ENCODE assay signal across 12 mouse cellular contexts in genomic region chr9:112037732-112038131, GRCm38 (mm10).
DNase-seq lines count a peak whose midpoint lies in the region; ATAC-seq and TF ChIP-seq lines count a peak whose summit lies in the region.
"Had no signal": no experiment of that assay in that cellular context is flagged by ENCODE, and none has a peak within 500 bp of the region (broad histone marks: within the 10 kb centered on the region; RNA-seq: fewer than 3 reads in every experiment).

No protein-coding gene starts in this region.

- no peak overlapping the region for H3K27ac ChIP-seq in lung, embryonic 14.5 days (ENCODE audit: low read depth)
- no peak overlapping the region for H3K27ac ChIP-seq in forebrain, embryonic 12.5 days
- H3K27ac ChIP-seq in midbrain, embryonic 16.5 days (ENCODE audit: low read length) = no peak overlapping the region
- H3K27ac ChIP-seq: liver, embryonic 14.5 days had no signal

- no peaks in the 10 kb centered on the region for H3K27me3 ChIP-seq in lung, embryonic 14.5 days (ENCODE audit: insufficient read depth, low read length)
- no peaks in the 10 kb centered on the region for H3K27me3 ChIP-seq in forebrain, embryonic 12.5 days
- H3K27me3 ChIP-seq in midbrain, embryonic 16.5 days (ENCODE audit: control insufficient read depth, insufficient read depth, low read depth, low read length) = no peaks in the 10 kb centered on the region

- no peak overlapping the region for H3K9ac ChIP-seq in lung, embryonic 14.5 days
- H3K9ac ChIP-seq in forebrain, embryonic 12.5 days = no peak overlapping the region
- H3K9ac ChIP-seq in midbrain, embryonic 16.5 days (ENCODE audit: low read depth, low read length) = no peak overlapping the region
- H3K9ac ChIP-seq: liver, embryonic 14.5 days had no signal

- 27% methylated on average over 9 of the region's 9 CpGs for WGBS in lung, embryonic 14.5 days
- 44% methylated on average over 9 of the region's 9 CpGs for WGBS in forebrain, embryonic 12.5 days
- 27% methylated on average over 9 of the region's 9 CpGs for WGBS in midbrain, embryonic 16.5 days

- peak; percentile 47; the same call in 1 of the 2 replicates for ATAC-seq in lung, embryonic 14.5 days (ENCODE audit: insufficient read depth)
- peak; percentile 92 for ATAC-seq in forebrain, embryonic 12.5 days (ENCODE audit: low FRiP score)
- ATAC-seq in midbrain, embryonic 16.5 days = peak; percentile 36; the same call in 1 of the 2 replicates

- H3K9me3 ChIP-seq in lung, embryonic 14.5 days (ENCODE audit: low read depth, low read length) = no peaks in the 10 kb centered on the region
- H3K9me3 ChIP-seq in forebrain, embryonic 12.5 days = no peaks in the 10 kb centered on the region
- no peaks in the 10 kb centered on the region for H3K9me3 ChIP-seq in midbrain, embryonic 16.5 days (replicated peaks; ENCODE audit: control insufficient read depth, low read length, poor library complexity, severe bottlenecking)

- no peaks in the 10 kb centered on the region for H3K4me1 ChIP-seq in lung, embryonic 14.5 days (ENCODE audit: insufficient read depth)
- peaks cover 7% of the 10 kb centered on the region; the same call in 1 of the 2 replicates for H3K4me1 ChIP-seq in forebrain, embryonic 12.5 days
- peaks cover 3% of the 10 kb centered on the region; the same call in 1 of the 2 replicates for H3K4me1 ChIP-seq in midbrain, embryonic 16.5 days (ENCODE audit: control insufficient read depth, insufficient read depth, low read length)

- H3K4me3 ChIP-seq in lung, embryonic 14.5 days (ENCODE audit: low read depth, low read length) = no peak overlapping the region
- no peak overlapping the region for H3K4me3 ChIP-seq in forebrain, embryonic 12.5 days (replicated peaks)
- no peak overlapping the region for H3K4me3 ChIP-seq in midbrain, embryonic 16.5 days (ENCODE audit: low read depth, low read length)

- H3K4me2 ChIP-seq in lung, embryonic 14.5 days = no peak overlapping the region
- H3K4me2 ChIP-seq in forebrain, embryonic 12.5 days = no peak overlapping the region
- H3K4me2 ChIP-seq in midbrain, embryonic 16.5 days (ENCODE audit: low read length) = no peak overlapping the region

- DNase-seq in cerebellum, postnatal 14 days = peak; percentile 44 to 54
- no peak for DNase-seq in cerebellum, adult 9-10 months
- no peak for DNase-seq in lung, embryonic 14.5 days
- DNase-seq in lung, postnatal 25 days (ENCODE audit: low spot score) = no peak
- no peak for DNase-seq in heart, adult 8-10 months (ENCODE audit: low spot score)
- DNase-seq in heart, adult 11 months = no peak
- DNase-seq: cerebellum, adult 2 months; gastrocnemius, postnatal 14 days; lung, postnatal 4 days had no signal

- no peaks in the 10 kb centered on the region for H3K36me3 ChIP-seq in lung, embryonic 14.5 days (ENCODE audit: insufficient read depth)
- H3K36me3 ChIP-seq in forebrain, embryonic 12.5 days (replicated peaks) = no peaks in the 10 kb centered on the region
- no peaks in the 10 kb centered on the region for H3K36me3 ChIP-seq in midbrain, embryonic 16.5 days (ENCODE audit: control insufficient read depth, insufficient read depth, low read length)

- no peak for TF ChIP-seq CTCF in lung, embryonic 14.5 days (IDR thresholded peaks at IDR 0.05; ENCODE audit: low read depth)

Comparison
In these comparisons a context has a peak if more than half of its experiments do, and no peak if none do; other contexts are left out.
1. DNase-seq: peak in cerebellum, postnatal 14 days (2 of 2); none in cerebellum, adult 9-10 months (single experiment), lung, embryonic 14.5 days (single experiment), lung, postnatal 25 days (single experiment), heart, adult 8-10 months (single experiment) and heart, adult 11 months (single experiment).
2. ATAC-seq: peak in every context shown above with its lines; median percentile 92 in forebrain, embryonic 12.5 days; 47 in lung, embryonic 14.5 days; 36 in midbrain, embryonic 16.5 days.